ENCODE assay signal across 33 mouse cellular contexts in the genomic region with DNA sequence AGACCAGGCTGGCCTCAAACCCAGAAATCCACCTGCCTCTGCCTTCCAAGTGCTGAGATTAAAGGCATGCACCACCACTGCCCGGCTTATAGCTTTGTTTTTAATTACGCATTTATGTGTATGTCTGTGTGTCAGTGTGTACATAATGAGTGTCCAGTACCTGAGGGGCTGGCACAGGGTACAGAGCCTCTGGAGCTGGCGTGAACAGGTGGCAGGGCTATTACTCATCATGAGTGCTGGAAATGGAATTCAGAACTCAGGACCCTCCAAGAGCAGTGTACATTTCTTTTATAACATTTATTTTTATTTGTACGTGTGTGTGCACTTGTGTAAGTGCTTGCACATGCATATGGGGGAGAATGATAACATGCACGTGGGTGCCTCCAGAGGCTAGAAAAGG. TPM values are rescaled to one million over a fixed set of nuclear protein-coding genes. Genes with fewer than 3 reads are reported as not detected.
"Had no signal": no experiment of that assay in that cellular context is flagged by ENCODE, and none has a peak within 500 bp of the region (broad histone marks: within the 10 kb centered on the region; RNA-seq: fewer than 3 reads in every experiment).

No protein-coding gene starts in this region.

- H3K4me2 ChIP-seq: embryonic facial prominence, embryonic 12.5 days; embryonic facial prominence, embryonic 13.5 days; embryonic facial prominence, embryonic 15.5 days; forebrain, embryonic 12.5 days; forebrain, embryonic 13.5 days; forebrain, embryonic 15.5 days had no signal

- H3K27me3 ChIP-seq: embryonic facial prominence, embryonic 12.5 days; embryonic facial prominence, embryonic 13.5 days; embryonic facial prominence, embryonic 15.5 days; forebrain, embryonic 12.5 days; forebrain, embryonic 13.5 days; forebrain, embryonic 15.5 days had no signal

- DNase-seq: cerebellum, adult 8-10 months; cerebellum, adult 9-10 months; cerebellum, adult 9-11 months; cerebellum, postnatal 10 days; cerebellum, postnatal 14 days; cerebellum, postnatal 25 days; cerebellum, postnatal 36 days; embryo, embryonic 11 days; forebrain, postnatal 0 days; gastrocnemius, postnatal 10 days; gastrocnemius, postnatal 25 days; gastrocnemius, postnatal 36 days; heart, adult 11 months; heart, adult 18-20 months; heart, adult 2 months had no signal

- H3K27ac ChIP-seq: embryonic facial prominence, embryonic 10.5 days; embryonic facial prominence, embryonic 12.5 days; forebrain, embryonic 10.5 days; forebrain, embryonic 12.5 days; forebrain, embryonic 13.5 days; forebrain, embryonic 15.5 days; heart, adult 2 months; heart, embryonic 10.5 days had no signal

- H3K4me3 ChIP-seq: embryonic facial prominence, embryonic 10.5 days; embryonic facial prominence, embryonic 12.5 days; embryonic facial prominence, embryonic 13.5 days; embryonic facial prominence, embryonic 15.5 days; erythroblast, embryonic 14.5 days; forebrain, embryonic 10.5 days; forebrain, embryonic 12.5 days; forebrain, embryonic 13.5 days; forebrain, embryonic 15.5 days; heart, adult 2 months; heart, embryonic 10.5 days had no signal

RNA-seq across cellular contexts. Expression of a gene that starts 39.1 kb away (rescaled TPM):
- total RNA-seq: common myeloid progenitor, adult 5-6 weeks; forebrain, postnatal 0 days; gastrocnemius, adult 18-20 months; gastrocnemius, adult 8-10 months; gastrocnemius, postnatal 10 days; gastrocnemius, postnatal 25 days; gastrocnemius, postnatal 36 days; gastrocnemius, postnatal 4 days; granulocyte monocyte progenitor cell, adult 5-6 weeks; heart, adult 18-20 months; heart, adult 2 months; heart, adult 8-10 months had no signal
- polyA plus RNA-seq: embryonic facial prominence, embryonic 11.5 days; embryonic facial prominence, embryonic 12.5 days; embryonic facial prominence, embryonic 14.5 days; erythroblast, embryonic 14.5 days had no signal
